Mouse (Mus musculus) lung, postnatal 4 days (tissue): ENCODE measurements around the gene Nap1l2.
"Not testable (repeated sequence)": the region's sequence is repeated elsewhere in the genome, so short reads cannot be mapped to it uniquely, and the experiment has no call there.

ENCODE experiments used
- DNase-seq, 2 experiments: peaks; one replicate each; pipeline ENCODE4 v3.0.0; 2021

The Nap1l2 gene

GRCm38 (mm10) chrX:103186431-103186786, at the start of gene Nap1l2:
TSS of gene Nap1l2 (minus strand) at chrX:103186640.
- peak in 1 of 2 experiments; percentile 31 for DNase-seq

- no peak for DNase-seq
These were observed 28.8 kb upstream of the Nap1l2 start for GRCm38 (mm10) chrX:103215251-103215650.

- no peak for DNase-seq
These were observed 389 bp upstream of the Nap1l2 start for GRCm38 (mm10) chrX:103186829-103187228.

- DNase-seq = no peak
These were observed 534 bp downstream of the Nap1l2 start for GRCm38 (mm10) chrX:103185781-103186430.

- DNase-seq = no peak
These were observed 2.9 kb downstream of the Nap1l2 start for GRCm38 (mm10) chrX:103183536-103183935.

GRCm38 (mm10) chrX:103179771-103180558, 6.5 kb downstream of the Nap1l2 start:
- no peak for DNase-seq

GRCm38 (mm10) chrX:103164948-103165605, 21.4 kb downstream of the Nap1l2 start:
- not testable (repeated sequence) for DNase-seq

GRCm38 (mm10) chrX:103156134-103156533, 30.3 kb downstream of the Nap1l2 start:
- no peak for DNase-seq

GRCm38 (mm10) chrX:103138549-103138948, 47.9 kb downstream of the Nap1l2 start:
- no peak for DNase-seq
